Mouse (Mus musculus) skeletal muscle tissue, postnatal 0 days (tissue): ENCODE data around the gene Ficd. TPM values are rescaled to one million over a fixed set of nuclear protein-coding genes. Genes with fewer than 3 reads are reported as not detected.

Experiments used
- polyA plus RNA-seq: library from polyadenylated mRNA; unstranded; fragments of >200 nt; fragmentation: Nextera tagmentation; extraction: Ambion mirVana; gene quantifications from 2 replicates; pipeline ENCODE4 v1.2.1, GENCODE M21; 2015

Ficd gene
- 3.7 and 5.1 TPM in 2 replicates for polyA plus RNA-seq

GRCm38 (mm10) chr5:113735345-113736112, at the start of gene Ficd:
TSS of gene Ficd (plus strand) at chr5:113735803.

GRCm38 (mm10) chr5:113724446-113724845, 11.2 kb upstream of the Ficd start, which contains the start of gene 1700069L16Rik:
TSS of gene 1700069L16Rik (minus strand) at chr5:113724772.

GRCm38 (mm10) chr5:113772450-113772895, 36.9 kb downstream of the Ficd start, which contains the start of the genes Sart3 and Iscu:
TSS of gene Sart3 (minus strand) at chr5:113772510.
TSS of gene Iscu (plus strand) at chr5:113772748.

Other genes starting within 250 kb of the Ficd start
- gene Wscd2, start 245.5 kb upstream of the Ficd start, polyA plus RNA-seq = 0.23 and 0.63 TPM in 2 replicates
- 2.0 and 5.2 TPM in 2 replicates for gene Cmklr1, start 85.4 kb upstream of the Ficd start, polyA plus RNA-seq
- not detected in 2 replicates for gene 1700069L16Rik, start 11.0 kb upstream of the Ficd start, polyA plus RNA-seq
- gene Sart3, start 36.7 kb downstream of the Ficd start, polyA plus RNA-seq = 9.7 and 10.8 TPM in 2 replicates
- gene Iscu, start 36.9 kb downstream of the Ficd start, polyA plus RNA-seq = 125 and 137 TPM in 2 replicates
- gene Tmem119, start 64.7 kb downstream of the Ficd start, polyA plus RNA-seq = 35.7 and 42.6 TPM in 2 replicates
- gene Selplg, start 96.8 kb downstream of the Ficd start, polyA plus RNA-seq = 4.5 and 5.2 TPM in 2 replicates
- gene Coro1c, start 173.0 kb downstream of the Ficd start, polyA plus RNA-seq = 31.3 and 38.3 TPM in 2 replicates